18 mouse cellular contexts compared by ENCODE assay signal in genomic region chr3:101536322-101536721, GRCm38 (mm10).
DNase-seq lines count a peak whose midpoint lies in the region; ATAC-seq lines count a peak whose summit lies in the region.
"Had no signal": no experiment of that assay in that cellular context is flagged by ENCODE, and none has a peak within 500 bp of the region (broad histone marks: within the 10 kb centered on the region; RNA-seq: fewer than 3 reads in every experiment).

No protein-coding gene starts in this region.

- ATAC-seq in heart, embryonic 14.5 days (ENCODE audit: insufficient number of reproducible peaks, insufficient read depth, low FRiP score, low read depth): peak; percentile 51; the same call in 1 of the 2 replicates
- ATAC-seq in limb, embryonic 15.5 days (ENCODE audit: insufficient number of reproducible peaks, low FRiP score, low TSS enrichment, low read depth): peak; percentile 71; the same call in 1 of the 2 replicates
- ATAC-seq in forebrain, embryonic 16.5 days: no peak

- peak; percentile 15 for DNase-seq in left cerebral cortex, adult 11 months (ENCODE audit: low spot score)
- no peak for DNase-seq in left cerebral cortex, postnatal 4 days
- DNase-seq in gastrocnemius, postnatal 10 days: peak; percentile 37
- DNase-seq in cerebellum, adult 9-10 months: no peak
- no peak for DNase-seq in retina, postnatal 1 day
- DNase-seq: adrenal gland, postnatal 14 days; B cell, adult 2 months; cerebellum, postnatal 25 days; liver; lung, adult 2 months; midbrain, embryonic 14.5 days had no signal

- H3K36me3 ChIP-seq in heart, embryonic 14.5 days (ENCODE audit: control insufficient read depth, insufficient read depth, low read length): no peaks in the 10 kb centered on the region
- no peaks in the 10 kb centered on the region for H3K36me3 ChIP-seq in limb, embryonic 15.5 days
- no peaks in the 10 kb centered on the region for H3K36me3 ChIP-seq in forebrain, embryonic 16.5 days (ENCODE audit: control insufficient read depth, insufficient read depth)
- H3K36me3 ChIP-seq: forebrain, embryonic 12.5 days; G1E had no signal

- H3K9me3 ChIP-seq in heart, embryonic 14.5 days (ENCODE audit: control insufficient read depth, low read length): no peaks in the 10 kb centered on the region
- no peaks in the 10 kb centered on the region for H3K9me3 ChIP-seq in limb, embryonic 15.5 days
- H3K9me3 ChIP-seq in forebrain, embryonic 16.5 days (ENCODE audit: control insufficient read depth, low read length): no peaks in the 10 kb centered on the region
- H3K9me3 ChIP-seq: forebrain, embryonic 12.5 days; G1E had no signal

- no peaks in the 10 kb centered on the region for H3K27me3 ChIP-seq in heart, embryonic 14.5 days (ENCODE audit: control insufficient read depth, insufficient read depth, low read length)
- no peaks in the 10 kb centered on the region for H3K27me3 ChIP-seq in limb, embryonic 15.5 days
- no peaks in the 10 kb centered on the region for H3K27me3 ChIP-seq in forebrain, embryonic 16.5 days (replicated peaks; ENCODE audit: control insufficient read depth, insufficient read depth, low read length)

- WGBS in heart, embryonic 14.5 days: 40% methylated on average over 7 of the region's 7 CpGs
- WGBS in limb, embryonic 15.5 days: 73% methylated on average over 7 of the region's 7 CpGs
- 93% methylated on average over 7 of the region's 7 CpGs for WGBS in forebrain, embryonic 16.5 days

- H3K4me3 ChIP-seq in heart, embryonic 14.5 days (ENCODE audit: control insufficient read depth in 1 of 2, insufficient read depth in 1 of 2, low read depth in 1 of 2, low read length in 2 of 2): no peak overlapping the region
- H3K4me3 ChIP-seq in limb, embryonic 15.5 days: no peak overlapping the region
- no peak overlapping the region for H3K4me3 ChIP-seq in forebrain, embryonic 16.5 days (replicated peaks; ENCODE audit: low read length)
- H3K4me3 ChIP-seq: forebrain, embryonic 12.5 days had no signal

- no peak overlapping the region for H3K4me2 ChIP-seq in heart, embryonic 14.5 days (ENCODE audit: low read length)
- no peak overlapping the region for H3K4me2 ChIP-seq in limb, embryonic 15.5 days
- no peak overlapping the region for H3K4me2 ChIP-seq in forebrain, embryonic 16.5 days (ENCODE audit: low read length)
- H3K4me2 ChIP-seq: forebrain, embryonic 12.5 days had no signal

- no peak overlapping the region for H3K9ac ChIP-seq in heart, embryonic 14.5 days (ENCODE audit: low read length)
- no peak overlapping the region for H3K9ac ChIP-seq in limb, embryonic 15.5 days
- H3K9ac ChIP-seq in forebrain, embryonic 16.5 days (replicated peaks; ENCODE audit: low read depth, low read length): no peak overlapping the region
- H3K9ac ChIP-seq: forebrain, embryonic 12.5 days had no signal

- intact Hi-C loops in left cerebral cortex, postnatal 4 days (cut with DNase I): no loop called here

- peak overlapping the region; percentile 52 to 59 for H3K27ac ChIP-seq in heart, embryonic 14.5 days (replicated peaks in 1 of 2; ENCODE audit: control insufficient read depth in 1 of 2, insufficient read depth in 1 of 2, low read depth in 2 of 2, low read length in 2 of 2)
- H3K27ac ChIP-seq in limb, embryonic 15.5 days: no peak overlapping the region
- H3K27ac ChIP-seq in forebrain, embryonic 16.5 days (ENCODE audit: low read length): no peak overlapping the region
- H3K27ac ChIP-seq: forebrain, embryonic 12.5 days; kidney, postnatal 0 days; stomach, postnatal 0 days had no signal

- peaks cover 13 to 17% of the 10 kb centered on the region in 2 experiments for H3K4me1 ChIP-seq in heart, embryonic 14.5 days (ENCODE audit: control insufficient read depth in 2 of 2, insufficient read depth in 2 of 2, low read length in 2 of 2)
- 0 out of 2 replicates have a peak, but pooled peaks cover 2% of the 10 kb centered on the region for H3K4me1 ChIP-seq in limb, embryonic 15.5 days
- H3K4me1 ChIP-seq in forebrain, embryonic 16.5 days (replicated peaks; ENCODE audit: control insufficient read depth, insufficient read depth, low read length): no peaks in the 10 kb centered on the region; the same call in 1 of the 2 replicates

Comparison
In these comparisons a context has a peak if more than half of its experiments do, and no peak if none do; other contexts are left out.
1. DNase-seq: peak in left cerebral cortex, adult 11 months (single experiment) and gastrocnemius, postnatal 10 days (single experiment); none in left cerebral cortex, postnatal 4 days (single experiment), cerebellum, adult 9-10 months (single experiment) and retina, postnatal 1 day (single experiment).
2. H3K27ac ChIP-seq: peak in heart, embryonic 14.5 days (2 of 2); none in limb, embryonic 15.5 days (single experiment) and forebrain, embryonic 16.5 days (single experiment).